Mouse (Mus musculus) duodenum, adult 2 months (tissue): ENCODE results near the gene Vmn1r225. TPM values are rescaled to one million over a fixed set of nuclear protein-coding genes. Genes with fewer than 3 reads are reported as not detected.

Experiments used
- polyA plus RNA-seq: library from polyadenylated mRNA; depleted of rRNA; stranded (reverse); fragments of >200 nt; gene quantifications from 2 replicates; pipeline ENCODE4 v1.2.3, GENCODE M21; 2012; ENCODE audit warnings: low replicate concordance; rRNA removed

The Vmn1r225 gene
- polyA plus RNA-seq: not detected in 2 replicates

DNA sequence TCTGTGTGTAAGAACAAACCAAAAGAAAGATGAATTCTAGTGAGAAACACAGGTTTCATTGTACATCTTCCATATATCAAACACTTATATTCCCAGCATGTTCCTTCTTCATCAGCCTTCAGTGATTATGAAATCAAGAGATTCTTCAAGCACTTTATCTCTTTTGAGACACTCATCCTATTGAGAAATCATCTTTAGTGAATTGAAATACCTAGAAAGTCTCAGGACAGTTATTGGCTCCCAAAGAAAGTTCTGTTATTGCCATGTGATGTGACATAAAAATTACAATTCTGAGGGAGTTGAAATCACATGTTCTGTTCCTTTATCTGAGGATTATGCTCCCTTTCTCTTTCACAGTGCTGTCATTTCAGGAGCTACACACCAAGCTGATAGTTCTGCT, at the start of gene Vmn1r225:
Gene Vmn1r225, plus strand, starts transcription at position 301 of the 400 bp plus-strand sequence.

GRCm38 (mm10) chr17:20481231-20481630, 16.7 kb upstream of the Vmn1r225 start, which contains the start of gene Vmn2r108:
Gene Vmn2r108 (minus strand): TSS chr17:20481331.

Other genes with a start within 250 kb of the Vmn1r225 start
- not detected in 2 replicates for gene Vmn2r106, start 212.6 kb upstream of the Vmn1r225 start, polyA plus RNA-seq
- gene Vmn2r107, start 152.9 kb upstream of the Vmn1r225 start, polyA plus RNA-seq: not detected in 2 replicates
- not detected in 2 replicates for gene Vmn1r224, start 84.0 kb upstream of the Vmn1r225 start, polyA plus RNA-seq
- not detected in 2 replicates for gene Vmn2r108, start 16.8 kb upstream of the Vmn1r225 start, polyA plus RNA-seq
- not detected in 2 replicates for gene Vmn2r109, start 66.6 kb downstream of the Vmn1r225 start, polyA plus RNA-seq
- not detected in 2 replicates for gene Vmn2r110, start 98.3 kb downstream of the Vmn1r225 start, polyA plus RNA-seq
- gene Fpr-rs3, start 126.7 kb downstream of the Vmn1r225 start, polyA plus RNA-seq: not detected in 2 replicates
- gene Vmn1r226, start 184.7 kb downstream of the Vmn1r225 start, polyA plus RNA-seq: not detected in 2 replicates
- not detected in 2 replicates for gene Vmn1r227, start 231.7 kb downstream of the Vmn1r225 start, polyA plus RNA-seq